Mouse (Mus musculus) spleen, postnatal 10 days (tissue): ENCODE data around the gene Ski.

Experiments
- DNase-seq, 2 experiments: peaks; one replicate each; pipeline ENCODE4 v3.0.0; 2021 to 2022; ENCODE audit warnings: low spot score in 2 of 2

Ski gene

DNA sequence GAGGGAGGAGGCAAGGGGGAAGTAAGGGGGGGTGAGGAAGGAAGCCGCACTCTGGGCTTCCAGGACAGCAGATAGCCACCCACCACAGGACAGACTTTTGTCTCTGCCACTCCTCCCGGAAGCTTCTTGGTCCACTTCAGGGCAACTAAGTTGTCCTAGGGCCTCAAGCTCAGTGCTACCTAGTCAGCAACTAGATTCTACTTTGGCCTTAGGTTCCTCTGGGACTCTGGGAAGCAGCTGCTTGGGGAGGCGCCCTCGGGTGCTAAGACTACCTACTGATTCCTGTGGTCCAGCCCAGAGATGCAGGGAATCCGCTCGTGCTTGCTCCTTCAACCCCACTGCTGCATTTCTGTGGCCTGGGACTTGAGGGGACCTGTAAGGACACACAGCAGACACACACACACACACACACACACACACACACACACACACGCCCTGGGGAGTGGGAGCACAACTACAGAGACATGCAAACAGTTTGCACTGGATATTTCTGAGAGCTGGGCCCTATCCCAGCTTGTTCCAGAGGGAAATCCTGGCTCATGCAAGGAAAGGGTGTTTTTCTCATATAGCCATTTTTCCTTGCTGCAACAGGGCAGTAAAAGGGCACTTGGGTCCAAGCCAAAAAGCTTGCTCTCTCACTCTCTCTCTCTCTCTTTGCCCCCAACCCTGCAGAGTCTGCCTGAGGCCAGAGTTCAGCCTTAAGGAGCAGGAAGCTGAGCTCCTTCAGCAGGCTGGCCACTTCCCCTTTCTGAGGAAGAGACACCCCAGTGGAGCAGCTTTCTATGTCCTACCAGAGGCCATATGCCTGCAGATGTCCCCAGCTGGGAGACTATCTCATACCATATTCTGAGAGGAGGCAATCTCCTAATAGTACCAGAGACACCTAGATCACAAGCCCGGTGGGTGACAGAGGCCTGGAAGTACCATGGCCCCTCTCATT lies 12.2 kb upstream of the Ski start:
- DNase-seq: peak in 1 of 2 experiments; percentile 40

DNA sequence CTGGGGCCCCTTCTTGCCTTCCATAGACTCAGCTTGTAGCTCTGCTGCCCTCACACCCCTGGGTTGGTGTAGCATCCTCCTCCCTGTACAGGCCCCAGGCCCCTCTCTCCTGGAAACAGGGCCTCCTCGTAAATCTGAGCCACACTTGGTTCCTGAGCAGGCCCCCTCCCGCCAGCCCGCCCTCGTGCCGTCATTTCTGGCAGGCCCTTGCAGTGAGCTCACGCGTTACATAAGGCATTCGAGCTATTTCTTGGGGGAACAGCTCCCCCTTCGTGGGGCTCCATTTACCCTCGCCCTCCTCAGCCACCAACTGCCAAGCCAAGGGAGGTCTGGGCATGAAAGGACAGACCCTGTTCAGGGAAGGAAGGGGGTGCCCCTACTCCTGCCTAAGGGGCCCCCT lies 11.5 kb upstream of the Ski start:
- no peak for DNase-seq

DNA sequence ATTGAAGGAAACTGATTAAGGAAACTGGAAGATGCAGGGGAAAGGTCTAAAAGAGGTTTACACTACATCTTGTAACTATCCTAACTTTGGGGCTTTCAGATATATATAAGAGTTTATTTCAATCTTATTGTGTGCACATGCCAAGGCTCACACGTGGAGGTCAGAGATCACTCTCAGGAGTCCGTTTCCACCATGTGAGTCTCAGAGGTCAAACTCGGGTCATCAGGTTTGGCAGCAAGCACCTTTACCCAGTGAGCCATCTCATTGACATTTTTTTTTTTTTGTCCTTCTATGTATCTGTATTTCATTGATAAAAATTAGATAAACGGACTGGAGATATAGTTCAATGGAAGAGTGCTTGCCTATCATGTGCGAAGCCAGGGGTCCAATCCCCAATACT lies 6.1 kb upstream of the Ski start:
- no peak for DNase-seq

DNA sequence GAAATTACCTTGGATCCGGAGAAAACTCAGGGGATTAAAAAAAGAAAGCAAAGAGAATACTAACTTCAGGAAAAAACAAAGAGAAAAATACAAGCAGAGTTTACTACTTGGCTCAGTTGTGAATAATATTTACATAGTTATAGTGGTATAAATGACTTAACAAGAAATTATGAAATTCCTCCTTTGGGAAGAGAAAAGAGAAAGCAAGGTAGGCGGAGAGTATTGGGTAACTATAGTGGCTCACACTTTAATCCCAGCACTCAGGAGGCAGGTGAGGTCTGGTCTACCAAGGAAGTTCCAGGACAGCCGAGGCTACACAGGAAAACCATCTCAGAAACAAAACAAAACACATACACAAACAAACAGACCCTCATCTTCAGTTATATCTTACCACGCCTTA lies 5.6 kb upstream of the Ski start:
- no peak for DNase-seq

DNA sequence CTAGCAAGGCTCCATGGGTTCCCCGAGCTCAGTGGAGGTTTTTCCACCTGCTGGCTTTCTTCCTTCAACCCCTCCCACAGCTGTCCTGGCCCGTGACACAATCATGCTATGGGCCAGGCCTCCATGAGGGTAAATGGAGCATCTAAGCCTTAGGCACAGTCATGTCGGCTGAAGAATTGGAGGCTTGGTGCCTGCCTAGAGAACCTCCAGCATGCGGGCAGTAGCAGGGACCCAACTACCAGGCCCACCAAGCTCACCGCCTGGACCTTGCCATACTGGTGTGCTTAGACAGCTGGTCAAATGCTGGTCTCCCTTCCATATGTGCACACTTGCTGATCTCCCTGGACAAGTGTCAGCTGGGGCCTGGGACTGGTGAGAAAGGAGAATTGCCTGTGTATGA lies 3.5 kb upstream of the Ski start:
- no peak for DNase-seq

DNA sequence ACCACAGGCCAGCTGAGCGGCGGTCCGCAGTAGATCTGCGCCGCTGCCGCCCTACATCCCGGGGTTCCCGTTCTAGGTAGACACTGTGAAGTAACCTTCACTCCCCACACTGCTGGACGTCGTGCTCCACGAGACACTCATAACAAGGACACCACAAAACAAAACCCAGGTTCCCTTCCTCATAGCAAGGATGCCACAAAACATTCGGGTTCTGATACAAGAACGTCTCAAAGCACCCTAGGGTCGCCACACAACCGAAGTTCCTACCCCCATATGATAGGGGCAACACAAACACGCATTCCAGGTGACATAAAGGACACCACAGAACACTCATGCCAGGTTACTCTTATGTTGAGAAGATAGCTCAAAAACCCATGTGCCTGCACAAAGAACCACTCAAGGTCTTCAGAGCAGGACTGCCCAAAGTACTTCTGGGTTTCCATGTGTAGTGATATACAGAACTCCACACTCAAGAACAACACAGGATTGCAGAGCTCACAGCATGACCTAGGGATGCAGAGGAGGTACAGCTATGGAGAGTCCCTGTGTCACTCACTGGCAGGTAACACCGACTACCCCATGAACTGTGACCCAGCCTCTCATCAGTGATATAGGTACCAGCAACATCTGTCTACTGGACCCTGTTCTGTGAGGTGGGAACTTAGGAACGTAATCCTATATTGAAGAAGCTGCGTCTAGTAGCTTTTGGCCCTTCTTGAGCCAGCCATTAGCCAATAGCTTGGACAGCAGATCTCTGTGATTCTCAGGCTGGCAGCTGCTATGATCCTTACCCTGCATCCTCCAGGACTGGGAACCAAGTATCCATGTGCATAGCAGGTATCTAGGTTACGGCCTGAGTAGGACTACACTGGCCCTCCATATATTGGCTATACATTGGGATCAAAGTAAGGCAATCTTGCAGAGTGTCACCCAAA lies 1.5 kb upstream of the Ski start:
- no peak for DNase-seq

DNA sequence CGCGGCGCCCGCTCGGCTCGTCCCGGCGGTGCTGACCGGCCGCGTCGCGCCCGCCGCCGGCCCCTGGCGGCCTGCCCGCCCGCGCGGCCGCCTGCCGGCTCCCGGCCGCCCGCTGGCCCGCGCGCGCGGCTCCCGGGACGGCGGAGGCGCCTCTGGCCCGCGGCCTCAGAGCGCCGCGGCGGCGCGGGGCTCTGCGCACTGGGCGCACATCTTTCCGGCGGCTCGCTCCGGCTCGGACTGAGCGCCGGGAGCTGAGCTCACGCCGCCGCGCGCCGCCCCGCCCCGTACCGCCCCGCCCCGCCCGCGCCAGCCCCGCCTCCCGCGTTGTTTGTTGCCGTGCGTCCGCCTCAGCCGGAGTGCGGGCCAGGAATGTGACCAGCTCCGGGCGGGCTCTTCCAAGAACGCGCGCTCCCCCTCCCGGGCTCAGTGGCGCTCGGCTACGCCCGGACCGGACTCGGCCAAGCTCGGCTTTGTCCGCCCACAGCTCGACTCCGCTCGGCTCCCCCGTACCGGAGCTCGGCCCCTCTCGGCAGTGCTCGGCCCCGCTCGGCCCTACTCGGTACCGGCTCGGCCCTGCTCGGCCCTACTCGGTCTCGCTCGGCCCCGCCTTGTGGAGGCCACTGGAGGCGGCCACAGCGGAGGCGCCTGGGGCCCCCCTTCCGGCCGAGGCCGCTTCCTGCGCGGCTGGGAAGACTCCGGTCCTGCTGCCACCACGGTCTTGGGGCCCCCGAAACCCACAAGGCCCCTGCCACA lies 625 bp upstream of the Ski start:
- DNase-seq: peak; percentile 96 to 97

DNA sequence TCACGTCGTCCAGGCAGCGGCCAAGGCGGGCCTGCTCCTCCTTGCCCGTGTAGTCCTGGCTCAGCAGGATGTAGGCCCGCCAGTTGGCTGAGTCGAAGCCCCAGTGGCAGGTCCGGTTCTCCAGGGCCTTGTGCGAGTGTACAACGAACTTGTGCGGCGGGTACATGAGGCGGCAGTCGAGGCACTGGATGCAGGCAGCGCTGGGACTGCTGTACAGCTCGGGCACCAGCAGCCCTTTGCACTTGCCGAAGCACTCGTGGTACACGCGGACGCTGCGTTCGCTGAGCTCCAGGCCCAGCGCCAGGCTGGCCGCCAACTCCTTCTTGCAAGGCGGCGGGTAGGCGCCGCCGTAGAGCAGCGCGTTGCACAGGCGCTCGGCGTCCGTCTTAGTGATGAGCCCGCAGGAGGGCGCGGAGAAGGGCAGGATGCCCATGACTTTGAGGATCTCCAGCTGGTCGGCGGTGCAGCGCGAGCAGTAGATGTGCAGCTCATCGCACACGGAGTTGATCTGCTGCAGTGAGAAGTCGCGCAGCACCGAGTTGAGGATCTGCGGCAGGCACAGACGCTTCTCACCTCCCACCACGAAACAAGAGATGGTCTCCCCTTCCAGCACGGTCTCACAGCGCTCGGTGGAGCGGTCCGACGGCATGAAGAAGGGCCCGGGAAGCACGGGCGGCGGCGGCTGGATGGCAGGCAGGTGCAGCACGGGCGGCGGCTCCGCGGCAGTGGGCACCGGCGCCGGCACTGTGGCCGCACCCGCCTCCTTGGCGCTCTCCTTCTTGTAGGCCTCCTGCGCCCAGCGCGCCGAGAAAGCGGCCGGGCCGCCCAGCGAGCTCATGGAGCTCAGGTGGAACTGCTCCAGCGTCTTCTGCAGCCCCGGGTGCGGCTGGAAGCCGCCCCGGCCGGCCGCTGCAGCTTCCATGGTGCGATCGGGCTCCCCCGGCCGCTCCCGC lies 517 bp downstream of the Ski start:
- peak; percentile 60 for DNase-seq

DNA sequence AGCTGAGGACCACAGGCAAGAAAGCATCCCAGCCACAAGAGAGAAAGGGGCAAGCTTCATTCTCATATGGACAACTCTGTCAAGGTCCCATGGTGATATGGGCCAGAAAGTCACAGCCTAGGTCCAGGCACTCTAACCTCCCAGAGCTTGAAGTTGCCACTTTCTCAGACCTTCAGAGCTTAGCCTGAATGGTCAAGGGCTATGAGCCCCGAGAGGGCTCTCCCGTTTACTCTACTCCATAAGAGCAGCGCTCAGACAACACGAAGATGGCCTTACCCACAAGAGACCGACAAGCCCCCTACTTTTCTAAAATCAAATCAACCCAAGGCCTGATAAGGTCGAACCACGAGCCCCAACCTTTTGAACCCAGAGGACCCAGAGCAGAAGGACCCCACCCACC lies 1.3 kb downstream of the Ski start:
- no peak for DNase-seq

DNA sequence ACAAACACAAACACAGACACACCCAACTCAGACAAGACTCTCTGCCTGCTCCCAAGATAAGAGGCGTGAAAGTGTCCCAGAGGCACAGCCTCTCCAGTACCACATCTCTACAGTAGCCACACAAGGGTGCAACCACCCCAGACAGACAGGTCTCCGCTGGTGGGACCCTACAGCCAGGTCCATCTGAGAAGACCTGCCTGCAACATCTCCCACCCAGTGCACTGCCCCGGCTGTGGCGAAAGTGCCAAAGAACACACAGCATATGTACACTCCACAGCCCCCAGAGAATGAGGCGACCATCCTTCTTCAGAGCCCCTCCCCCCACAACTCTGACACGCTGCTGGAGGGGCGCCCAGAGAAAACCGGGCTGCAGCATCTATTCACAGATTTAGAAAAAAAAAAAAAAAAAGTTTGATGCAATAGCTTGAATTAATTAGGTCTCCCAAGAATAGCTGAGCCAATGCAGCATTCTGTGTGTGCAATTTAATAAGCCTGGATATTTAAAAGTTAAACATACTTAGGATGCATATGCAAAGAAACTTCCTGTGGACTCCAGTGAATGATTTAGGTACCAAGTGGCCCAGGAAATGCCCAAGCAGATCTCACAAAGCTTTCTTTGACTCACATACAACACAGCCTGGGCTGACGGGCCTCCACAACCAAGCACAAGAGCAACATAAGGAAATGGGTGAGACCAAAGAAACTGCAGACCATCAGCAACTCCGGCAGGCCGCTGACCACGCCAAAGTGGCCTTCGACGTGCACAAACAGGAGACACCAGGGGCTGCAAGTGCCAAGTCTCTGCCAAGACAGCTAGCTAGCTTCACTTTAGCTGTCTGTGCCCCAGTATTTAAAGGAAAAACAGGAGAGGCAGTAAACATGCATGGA lies 1.9 kb downstream of the Ski start:
- DNase-seq: no peak

DNA sequence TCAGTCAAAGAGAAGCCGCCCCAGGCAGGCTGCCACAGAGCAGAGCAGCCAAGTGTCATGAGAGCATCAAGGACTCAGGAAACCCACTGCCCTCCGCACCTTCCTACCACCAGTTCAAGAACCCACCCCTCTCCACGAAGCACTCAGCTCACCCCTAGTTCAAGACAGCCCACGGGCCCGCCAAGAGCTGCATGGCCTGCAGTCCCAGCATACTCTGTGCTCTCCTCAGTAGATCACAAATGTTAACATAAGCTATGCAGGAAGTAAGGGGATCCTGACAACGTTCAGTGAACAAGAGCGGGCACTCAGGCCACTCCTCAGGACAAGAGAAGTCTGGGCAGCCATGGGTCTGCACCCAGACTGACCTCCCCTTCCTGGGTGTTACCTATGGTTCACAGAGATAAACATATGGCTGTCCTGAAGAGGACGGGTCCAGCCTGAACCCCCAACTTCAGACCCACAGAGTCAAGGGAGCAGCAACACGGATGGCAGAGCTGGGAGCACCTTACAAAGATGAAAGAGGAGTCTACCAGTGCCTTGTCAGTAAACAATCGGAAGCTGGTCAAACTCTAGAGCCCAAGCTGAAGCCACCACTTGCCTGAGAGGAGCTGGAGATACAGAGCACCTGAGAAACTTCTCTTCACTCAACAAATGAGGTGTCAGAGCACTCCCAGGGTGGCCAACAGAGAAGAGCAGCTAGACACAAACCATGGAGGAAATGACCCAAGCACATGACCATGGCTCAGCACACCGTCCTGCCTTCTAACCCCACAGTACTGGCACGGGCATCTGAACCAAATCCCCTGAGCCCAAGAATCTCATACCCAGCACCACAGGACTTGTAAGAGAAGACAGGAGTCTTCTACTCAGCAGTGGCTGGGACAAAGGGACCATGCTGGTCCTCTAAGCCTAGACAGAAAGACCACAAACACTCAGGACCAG lies 2.9 kb downstream of the Ski start:
- no peak for DNase-seq

DNA sequence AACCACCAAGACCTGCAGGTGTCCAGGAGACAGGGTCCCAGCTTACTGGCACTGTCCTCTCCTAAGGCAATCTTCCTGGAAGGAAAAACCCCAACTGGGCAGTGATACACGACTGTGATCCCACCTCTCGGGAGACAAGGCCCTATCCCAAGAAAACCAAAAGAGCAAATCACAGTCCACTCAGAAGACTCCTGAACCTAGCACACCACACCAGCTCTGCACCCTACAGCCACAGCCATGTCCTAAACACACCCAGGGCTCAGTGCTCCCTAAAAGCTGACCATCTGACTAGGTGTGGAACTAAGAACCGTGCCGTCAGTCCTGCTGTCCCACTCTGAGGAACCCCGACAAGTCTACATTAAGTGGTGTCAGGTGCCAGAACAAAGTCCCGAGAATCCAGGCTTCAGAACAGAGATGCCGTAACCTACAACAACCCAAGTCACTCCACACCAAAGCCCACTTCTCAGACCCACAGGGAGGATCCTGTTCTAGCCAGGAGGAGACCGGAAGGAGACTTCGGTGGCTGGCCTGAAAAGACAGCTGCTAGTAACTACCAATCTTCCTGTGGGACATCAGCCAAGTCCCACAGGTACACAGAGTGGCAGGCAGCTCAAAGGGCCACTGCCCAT lies 4.2 kb downstream of the Ski start:
- DNase-seq: no peak

DNA sequence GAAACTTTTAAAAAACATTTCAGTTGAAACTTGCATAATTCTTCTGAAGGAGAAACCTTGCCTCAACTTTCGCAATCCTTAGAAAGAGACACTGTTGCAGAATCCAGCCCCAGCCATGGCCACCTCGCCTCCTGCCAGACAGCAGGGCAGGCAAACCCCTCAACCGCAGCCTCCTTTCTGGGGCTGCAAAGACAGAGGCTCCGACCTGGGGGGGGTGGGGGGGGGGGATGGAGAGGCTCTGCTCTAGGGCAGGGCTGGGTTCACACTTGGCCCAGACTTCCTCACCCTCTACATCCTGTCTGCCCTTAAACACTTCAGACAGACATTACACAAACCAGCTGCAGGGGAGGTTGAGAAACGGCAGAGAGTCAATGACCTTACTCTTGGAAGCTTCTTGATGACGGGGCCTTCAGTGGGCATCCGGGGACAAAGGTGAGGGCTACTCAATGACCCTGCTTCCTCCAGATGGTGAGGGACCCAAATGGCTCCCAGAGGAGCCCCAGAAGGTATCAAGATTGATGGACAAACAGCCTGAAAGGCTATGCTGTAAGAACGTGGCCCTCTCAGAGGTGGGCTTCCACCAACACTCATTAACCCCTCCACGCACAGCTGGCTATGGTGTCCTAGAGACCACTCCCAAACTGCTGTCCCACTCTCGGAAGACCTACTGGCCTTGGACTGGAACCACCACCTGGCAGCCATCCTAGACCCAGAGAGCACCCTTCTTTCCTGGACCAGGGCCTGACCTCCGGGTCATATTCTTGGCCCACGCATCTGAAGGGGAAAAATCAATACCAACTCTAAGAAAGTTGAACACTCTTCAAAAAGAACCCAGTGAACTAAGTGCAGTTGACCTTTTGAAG lies 4.9 kb downstream of the Ski start:
- DNase-seq: peak in 1 of 2 experiments; percentile 37

DNA sequence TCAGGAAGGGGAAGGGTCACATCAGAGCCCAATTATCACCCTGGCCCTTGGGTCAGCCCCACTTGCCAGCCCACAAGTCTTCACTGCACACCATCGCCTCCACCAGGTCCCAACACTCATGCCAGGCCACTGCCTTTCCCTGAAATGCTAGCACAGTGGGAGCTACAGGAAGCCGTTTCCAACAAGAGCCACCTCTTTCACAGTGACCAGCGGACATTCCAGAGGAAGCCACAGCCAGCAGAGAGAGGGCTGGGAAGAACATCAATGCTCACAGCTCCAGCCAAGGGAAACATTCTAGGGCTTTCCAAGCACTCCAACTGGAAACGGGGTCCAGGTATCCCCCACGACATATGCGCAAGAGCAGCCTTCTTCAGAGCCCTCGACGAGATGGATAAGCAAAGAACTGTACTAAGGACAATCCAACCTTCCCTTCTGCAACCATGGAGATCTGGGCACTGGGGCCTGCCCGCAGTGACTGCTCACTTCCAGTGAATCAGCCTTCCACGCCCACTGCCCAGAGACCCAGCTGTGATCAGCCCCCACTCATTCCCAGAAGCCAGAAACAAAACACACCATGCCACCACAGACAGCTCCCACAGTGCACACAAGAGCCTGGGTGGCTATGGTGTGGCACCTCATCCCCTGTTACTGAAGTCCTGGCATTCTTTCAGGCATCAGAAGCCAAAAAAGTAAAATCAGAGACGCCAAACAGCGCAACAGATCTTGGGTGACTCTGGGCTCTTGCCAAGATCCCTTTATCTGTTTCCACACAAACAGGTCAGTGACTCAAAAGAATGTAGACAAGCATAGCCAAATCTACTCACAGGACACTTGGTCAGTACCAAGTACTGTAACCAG lies 6.4 kb downstream of the Ski start:
- no peak for DNase-seq

DNA sequence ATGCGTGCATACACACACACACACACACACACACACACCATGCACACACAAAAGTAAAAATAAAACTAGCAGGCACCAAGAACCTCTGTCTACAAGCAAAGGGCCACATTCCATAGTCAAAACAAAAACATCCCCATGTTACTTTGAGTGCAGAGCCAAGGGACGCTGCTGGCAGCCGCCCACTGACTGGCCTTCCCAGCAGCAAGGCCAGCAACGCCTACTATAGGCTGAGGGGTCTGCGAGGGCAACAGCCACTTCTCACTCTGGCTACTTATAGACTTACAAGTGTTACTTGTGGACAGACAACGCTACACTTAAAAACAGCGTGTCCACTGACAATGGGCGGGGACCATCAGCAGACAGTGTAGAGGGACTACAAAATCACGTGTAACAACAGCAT lies 7.2 kb downstream of the Ski start:
- no peak for DNase-seq

DNA sequence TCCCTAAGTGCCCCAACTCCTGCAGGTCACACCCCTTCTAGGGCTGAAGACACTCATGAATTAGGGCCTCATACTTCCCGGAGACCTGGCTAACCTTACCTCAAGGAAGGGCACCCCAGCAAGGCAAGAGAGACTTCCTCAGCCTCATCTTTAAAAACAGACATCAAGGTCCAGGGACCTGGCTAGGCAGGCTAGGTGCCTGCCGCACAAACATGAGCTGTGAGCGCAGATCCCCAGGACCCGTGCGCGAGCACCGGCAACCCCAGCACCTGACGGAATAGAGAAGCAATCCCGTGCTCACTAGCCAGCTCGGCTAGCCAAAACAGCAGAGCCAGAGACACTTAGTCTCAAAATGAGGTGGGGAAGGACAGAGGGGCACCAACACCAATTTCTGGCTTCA lies 7.6 kb downstream of the Ski start:
- no peak for DNase-seq
